Mouse (Mus musculus): ENCODE data around the gene Xpo4.
"Not testable (repeated sequence)": the region's sequence is repeated elsewhere in the genome, so short reads cannot be mapped to it uniquely, and the experiment has no call there.

Gene Xpo4

GRCm38 (mm10) chr14:57679958-57680535, 14.8 kb upstream of the Xpo4 start:
- peak; percentile 81 for DNase-seq (ENCODE audit: low spot score)

- DNase-seq (ENCODE audit: low spot score), result no peak
Measured at GRCm38 (mm10) chr14:57679523-57679922, 14.3 kb upstream of the Xpo4 start.

GRCm38 (mm10) chr14:57675481-57675880, 10.3 kb upstream of the Xpo4 start:
- no peak for DNase-seq (ENCODE audit: low spot score)

- no peak for DNase-seq (ENCODE audit: low spot score)
Measured at GRCm38 (mm10) chr14:57665628-57665950, 359 bp upstream of the Xpo4 start.

GRCm38 (mm10) chr14:57664311-57664821, 864 bp downstream of the Xpo4 start:
- DNase-seq (ENCODE audit: low spot score), result peak; percentile 32

- DNase-seq (ENCODE audit: low spot score), result no peak
Measured at GRCm38 (mm10) chr14:57663630-57664029, 1.6 kb downstream of the Xpo4 start.

- DNase-seq (ENCODE audit: low spot score), result no peak
Measured at GRCm38 (mm10) chr14:57658301-57658700, 6.9 kb downstream of the Xpo4 start.

- DNase-seq (ENCODE audit: low spot score), result no peak
Measured at GRCm38 (mm10) chr14:57657500-57657899, 7.7 kb downstream of the Xpo4 start.

GRCm38 (mm10) chr14:57656519-57656918, 8.7 kb downstream of the Xpo4 start:
- not testable (repeated sequence) for DNase-seq (ENCODE audit: low spot score)

GRCm38 (mm10) chr14:57649501-57649900, 15.7 kb downstream of the Xpo4 start:
- DNase-seq (ENCODE audit: low spot score), result no peak

GRCm38 (mm10) chr14:57646155-57646554, 19.1 kb downstream of the Xpo4 start:
- no peak for DNase-seq (ENCODE audit: low spot score)

GRCm38 (mm10) chr14:57639153-57639552, 26.1 kb downstream of the Xpo4 start:
- DNase-seq (ENCODE audit: low spot score), result no peak

- no peak for DNase-seq (ENCODE audit: low spot score)
Measured at GRCm38 (mm10) chr14:57634141-57634540, 31.1 kb downstream of the Xpo4 start.

GRCm38 (mm10) chr14:57629595-57629994, 35.6 kb downstream of the Xpo4 start:
- DNase-seq (ENCODE audit: low spot score), result no peak

- no peak for DNase-seq (ENCODE audit: low spot score)
Measured at GRCm38 (mm10) chr14:57622934-57623333, 42.3 kb downstream of the Xpo4 start.

GRCm38 (mm10) chr14:57621699-57622098, 43.5 kb downstream of the Xpo4 start:
- DNase-seq (ENCODE audit: low spot score), result no peak

- DNase-seq (ENCODE audit: low spot score), result no peak
Measured at GRCm38 (mm10) chr14:57620598-57621236, 44.5 kb downstream of the Xpo4 start.

- DNase-seq (ENCODE audit: low spot score), result no peak
Measured at GRCm38 (mm10) chr14:57619487-57619886, 45.7 kb downstream of the Xpo4 start.

GRCm38 (mm10) chr14:57617675-57618074, 47.6 kb downstream of the Xpo4 start:
- DNase-seq (ENCODE audit: low spot score), result no peak

GRCm38 (mm10) chr14:57616339-57616965, 48.8 kb downstream of the Xpo4 start:
- DNase-seq (ENCODE audit: low spot score), result no peak

GRCm38 (mm10) chr14:57615828-57616227, 49.4 kb downstream of the Xpo4 start:
- DNase-seq (ENCODE audit: low spot score), result no peak

GRCm38 (mm10) chr14:57611034-57611433, 54.2 kb downstream of the Xpo4 start:
- DNase-seq (ENCODE audit: low spot score), result no peak

- DNase-seq (ENCODE audit: low spot score), result no peak
Measured at GRCm38 (mm10) chr14:57609816-57610329, 55.4 kb downstream of the Xpo4 start.
